Mouse (Mus musculus) MEL (cell line): Measurements from ENCODE around the gene Vac14.

ENCODE experiments used
- GATA1 ChIP-seq: IDR thresholded peaks from 2 replicates; pipeline ENCODE4 v1.6.1; 2011; ENCODE audit warnings: low read depth, low read length, improper control_type of control experiment
- SIN3A ChIP-seq: IDR thresholded peaks from 2 replicates; pipeline ENCODE4 v1.6.1; 2012; ENCODE audit warnings: low read length, improper control_type of control experiment, inconsistent platforms

- no peak for TF ChIP-seq SIN3A
- TF ChIP-seq GATA1 = no peak
Observed at GRCm38 (mm10) chr8:110714827-110715519, 96.6 kb downstream of the Vac14 start.
